Mouse (Mus musculus) heart, adult 2 months (tissue): ENCODE measurements around the gene Josd2.

ENCODE experiments used
- CTCF ChIP-seq: fragments of 200-600 bp; IDR thresholded peaks from 2 replicates; pipeline ENCODE4 v1.8.1; 2022; ENCODE audit warnings: antibody characterized with exemption, mild to moderate bottlenecking, moderate library complexity
- POLR2A ChIP-seq: fragments of 200-500 bp; IDR thresholded peaks from 2 replicates; pipeline ENCODE4 v1.6.1; 2011; ENCODE audit warnings: mild to moderate bottlenecking, low read depth, low read length, control low read depth; ENCODE audit not compliant: insufficient read depth

DNA sequence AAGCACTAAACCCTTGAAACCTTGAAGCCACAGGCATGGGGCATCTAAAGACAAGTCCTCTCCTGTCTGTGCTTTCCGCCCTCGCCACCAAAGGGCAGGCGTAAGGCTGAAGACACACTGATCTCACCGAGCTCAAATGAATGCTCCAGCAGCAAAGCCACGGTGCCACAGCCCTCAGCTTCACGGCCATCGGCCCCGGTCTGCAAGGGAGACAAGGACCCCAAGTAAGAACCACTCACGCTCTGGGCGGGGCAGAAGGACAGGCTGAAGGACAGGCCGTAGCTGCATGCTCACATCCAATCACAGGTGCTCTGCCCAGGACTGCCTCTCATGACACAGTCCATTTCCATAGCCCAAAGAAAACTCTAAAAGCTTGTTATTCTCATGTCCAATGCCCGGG is 26.9 kb downstream of the Josd2 start:
- TF ChIP-seq POLR2A (no peak), CTCF (no peak)
